Mouse (Mus musculus): Measurements from ENCODE around the gene Phxr2. TPM values are rescaled to one million over a fixed set of nuclear protein-coding genes. Genes with fewer than 3 reads are reported as not detected.
A peak's percentile ranks its signal among the peaks of the same experiment; 100 is the strongest.

The Phxr2 gene
- total and polyA plus RNA-seq, 3 experiments: not detected

DNA sequence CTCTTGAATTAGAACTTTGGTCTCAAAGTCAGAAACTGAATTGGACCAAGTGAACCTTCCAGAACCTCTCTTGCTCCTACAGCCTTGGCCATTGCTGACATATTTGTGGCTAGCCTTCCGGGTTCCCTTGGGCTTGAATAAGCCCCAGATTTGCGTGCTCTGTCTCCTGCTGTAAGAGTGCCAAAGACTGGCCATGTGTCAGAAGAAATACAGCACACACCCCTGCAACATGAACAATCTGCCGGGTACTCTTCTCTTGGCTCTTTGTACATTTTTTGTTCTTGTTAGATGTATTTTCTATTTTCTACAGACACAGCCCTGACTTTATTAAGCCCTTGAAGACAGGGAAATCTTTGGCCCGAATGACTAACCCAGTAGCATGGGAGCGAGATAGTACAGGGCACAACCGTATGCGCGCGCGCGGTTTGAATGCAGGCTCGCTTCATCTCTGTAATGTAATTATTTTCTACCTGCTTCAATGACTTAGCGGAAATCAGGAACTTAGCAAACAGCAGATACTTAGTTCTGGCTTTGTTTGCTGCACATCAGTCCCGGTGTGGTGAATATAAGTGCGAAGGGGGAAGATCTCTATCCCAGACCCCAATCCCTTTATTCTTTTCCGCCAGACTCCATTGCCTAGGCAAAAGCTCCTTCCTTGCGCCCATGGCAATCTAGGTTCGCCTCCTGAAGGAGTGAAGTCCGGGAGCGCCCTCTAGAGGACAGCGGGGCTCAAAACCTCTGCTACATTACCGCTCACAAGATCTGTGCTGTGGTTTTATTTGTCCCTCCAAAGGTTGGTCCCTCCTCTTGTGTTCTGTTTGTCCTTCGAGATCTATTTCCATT lies 41.5 kb downstream of the Phxr2 start:
- H3K4me3 ChIP-seq (replicated peaks in 1 of 3; ENCODE audit: low read depth in 2 of 3, low read length in 2 of 3, poor library complexity in 1 of 3): no peak overlapping the region
- peaks cover 7% of the 10 kb centered on the region for H3K9me3 ChIP-seq (replicated peaks; ENCODE audit: low read length)
- no peaks in the 10 kb centered on the region for H3K27me3 ChIP-seq (replicated peaks)
- H3K4me1 ChIP-seq (ENCODE audit: control insufficient read depth in 1 of 2, insufficient read depth in 2 of 2): peaks cover 12 to 46% of the 10 kb centered on the region in 2 experiments; a peak in 3 of 4 replicates
- dilution Hi-C loops (cut with MboI; ENCODE audit: extremely low pct_ligation_motif_present, extremely low pct_unique_long_range_greater_than_20kb, low sequenced_read_pairs): no loop called here
- peak; percentile 85 for DNase-seq (ENCODE audit: extremely low read depth)
- H3K27ac ChIP-seq (ENCODE audit: insufficient read depth, low read depth): no peak overlapping the region
- in situ Hi-C loops (cut with MboI; ENCODE audit: low pct_ligation_motif_present, low pct_unique_long_range_greater_than_20kb, low sequenced_read_pairs): loop anchor here (25.0 kb wide), 3 partner anchors 172 to 597 kb away; partner anchors contain the start of gene Atp2b1
- peaks cover 0 to 1% of the 10 kb centered on the region in 2 experiments for H3K36me3 ChIP-seq (replicated peaks in 1 of 2; ENCODE audit: control insufficient read depth in 1 of 2, insufficient read depth in 1 of 2, low read length in 1 of 2)
- H3K4me2 ChIP-seq (ENCODE audit: insufficient read depth, low read depth, poor library complexity, severe bottlenecking): peak overlapping the region; percentile 41
- no peaks in the 10 kb centered on the region for H3K79me2 ChIP-seq (replicated peaks; ENCODE audit: control insufficient read depth, extremely low read depth, insufficient read depth, poor library complexity, severe bottlenecking)
- TF ChIP-seq CHD2 (IDR thresholded peaks at IDR 0.05; ENCODE audit: low read length): no peak
- TF ChIP-seq RAD21 (IDR thresholded peaks at IDR 0.05; ENCODE audit: low read depth, low read length): peak; percentile 98
- no peak for TF ChIP-seq MXI1 (IDR thresholded peaks at IDR 0.05; ENCODE audit: low read depth, low read length)
- no peak for TF ChIP-seq ZKSCAN1 (IDR thresholded peaks at IDR 0.05; ENCODE audit: borderline replicate concordance, low read depth, low read length)
- TF ChIP-seq USF1 (IDR thresholded peaks at IDR 0.05; ENCODE audit: low read depth, low read length): no peak
- peak; percentile 44 for TF ChIP-seq ZC3H11A (IDR thresholded peaks at IDR 0.05; ENCODE audit: low read depth, low read length)
- TF ChIP-seq POLR2AphosphoS2 (IDR thresholded peaks at IDR 0.05; ENCODE audit: low read depth, low read length): no peak
- no peak for TF ChIP-seq TBP (conservative IDR thresholded peaks at IDR 0.05; ENCODE audit: low read depth, low read length)
- TF ChIP-seq UBTF (IDR thresholded peaks at IDR 0.05; ENCODE audit: low read depth, low read length): no peak
- TF ChIP-seq ZNF384 (IDR thresholded peaks at IDR 0.05; ENCODE audit: low read depth, low read length): no peak
- TF ChIP-seq ELF1 (IDR thresholded peaks at IDR 0.05; ENCODE audit: low read depth, low read length): no peak
- TF ChIP-seq JUN (IDR thresholded peaks at IDR 0.05; ENCODE audit: insufficient read depth, low read depth, low read length): no peak
- TF ChIP-seq TCF12 (IDR thresholded peaks at IDR 0.05; ENCODE audit: low read depth, low read length): 0 out of 2 replicates have a peak, but pooled peaks have one; percentile 23
- no peak for TF ChIP-seq E2F4 (IDR thresholded peaks at IDR 0.05; ENCODE audit: insufficient replicate concordance, low read depth, low read length)
- peak; percentile 92 for TF ChIP-seq SMC3 (IDR thresholded peaks at IDR 0.05; ENCODE audit: low read depth, low read length)
- TF ChIP-seq CHD1 (IDR thresholded peaks at IDR 0.05; ENCODE audit: low read depth, low read length): no peak
- no peak for TF ChIP-seq GABPA (IDR thresholded peaks at IDR 0.05; ENCODE audit: insufficient replicate concordance, low read depth, low read length)
- no peak for TF ChIP-seq JUND (conservative IDR thresholded peaks at IDR 0.05; ENCODE audit: low read depth, low read length)
- peak; percentile 20; the same call in 1 of the 2 replicates for TF ChIP-seq IRF4 (IDR thresholded peaks at IDR 0.05; ENCODE audit: low read depth, low read length)
- no peak for TF ChIP-seq POLR2A (IDR thresholded peaks at IDR 0.05; ENCODE audit: low read depth, low read length)
- no peak for TF ChIP-seq ETS1 (conservative IDR thresholded peaks at IDR 0.05; ENCODE audit: low read depth, low read length)
- no peak for TF ChIP-seq EP300 (IDR thresholded peaks at IDR 0.05; ENCODE audit: low read length)
- TF ChIP-seq HCFC1 (IDR thresholded peaks at IDR 0.05; ENCODE audit: low read depth, low read length): no peak
- TF ChIP-seq NELFE (IDR thresholded peaks at IDR 0.05; ENCODE audit: low read depth, low read length): no peak
- no peak for TF ChIP-seq ZMIZ1 (IDR thresholded peaks at IDR 0.05; ENCODE audit: low read depth, low read length)
- no peak for TF ChIP-seq NRF1 (IDR thresholded peaks at IDR 0.05; ENCODE audit: low read depth, low read length)
- no peak for TF ChIP-seq MAFK (IDR thresholded peaks at IDR 0.05; ENCODE audit: insufficient replicate concordance, low read length)
- no peak for TF ChIP-seq BHLHE40 (IDR thresholded peaks at IDR 0.05; ENCODE audit: low read depth, low read length)
- no peak for TF ChIP-seq MAZ (IDR thresholded peaks at IDR 0.05; ENCODE audit: low read depth, low read length)
- no peak for TF ChIP-seq SIN3A (IDR thresholded peaks at IDR 0.05; ENCODE audit: low read length)
- no peak for TF ChIP-seq RCOR1 (conservative IDR thresholded peaks at IDR 0.05; ENCODE audit: low read depth, low read length)
- no peak for TF ChIP-seq USF2 (conservative IDR thresholded peaks at IDR 0.05; ENCODE audit: low read depth, low read length)
- peak; percentile 11; the same call in 1 of the 2 replicates for TF ChIP-seq MEF2A (IDR thresholded peaks at IDR 0.05; ENCODE audit: borderline replicate concordance, low read depth, low read length)
- peak; percentile 64 to 84 for TF ChIP-seq CTCF (conservative IDR thresholded peaks at IDR 0.05 in 1 of 2, IDR thresholded peaks at IDR 0.05 in 1 of 2; ENCODE audit: low read depth in 2 of 2, low read length in 2 of 2)
- H3K9ac ChIP-seq (ENCODE audit: insufficient read depth, low read depth): no peak overlapping the region

Data from CH12.LX (cell line).